Mouse (Mus musculus) cerebellum, adult 2 months (tissue): ENCODE data around the gene Pilrb1. TPM values are rescaled to one million over a fixed set of nuclear protein-coding genes. Genes with fewer than 3 reads are reported as not detected.

Experiments
- DNase-seq, 2 experiments: peaks; one replicate each; pipeline ENCODE4 v3.0.0; 2021
- H3K27ac ChIP-seq: fragments of 200-500 bp; 2 replicates; pipeline ENCODE4 v1.5.1; 2012; ENCODE audit warnings: low read length, control low read depth, inconsistent platforms; ENCODE audit not compliant: insufficient read depth
- H3K27me3 ChIP-seq: fragments of 200-500 bp; 2 replicates; pipeline ENCODE4 v1.6.1; 2012; ENCODE audit warnings: inconsistent platforms, mild to moderate bottlenecking, low read length, moderate library complexity; ENCODE audit not compliant: control insufficient read depth, insufficient read depth
- H3K4me1 ChIP-seq: fragments of 200-500 bp; 2 replicates; pipeline ENCODE4 v1.6.1; 2011; ENCODE audit warnings: low read length; ENCODE audit not compliant: control insufficient read depth, insufficient read depth
- H3K4me3 ChIP-seq: fragments of 200-500 bp; replicated peaks from 2 replicates; pipeline ENCODE3; 2011; ENCODE audit warnings: mild to moderate bottlenecking, low read depth, low read length, control low read depth; ENCODE audit not compliant: insufficient read depth
- CTCF ChIP-seq: fragments of 200-500 bp; IDR thresholded peaks from 2 replicates; pipeline ENCODE4 v1.5.1; 2011; ENCODE audit warnings: low read depth, mild to moderate bottlenecking, control low read depth, low read length, moderate library complexity, borderline replicate concordance; ENCODE audit not compliant: insufficient read depth
- POLR2A ChIP-seq: fragments of 200-500 bp; IDR thresholded peaks from 2 replicates; pipeline ENCODE4 v1.6.1; 2011; ENCODE audit warnings: low read length, control low read depth, borderline replicate concordance; ENCODE audit not compliant: insufficient read depth
- WGBS: fragments of 180-500 bp; shearing (Covaris S2); methylation state at CpG from one replicate; pipeline ENCODE4 v1.1.7; 2018; 5-methylcytosine and 5-hydroxymethylcytosine counted together
- polyA plus RNA-seq: library from polyadenylated mRNA; depleted of rRNA; stranded (reverse); fragments of >200 nt; gene quantifications from 2 replicates; pipeline ENCODE4 v1.2.3, GENCODE M21; 2012

Gene Pilrb1
- polyA plus RNA-seq, 1 experiment: not detected

GRCm38 (mm10) chr5:137833500-137833899 lies 24.4 kb downstream of the Pilrb1 start:
- 51% methylated on average over 4 of the region's 4 CpGs for WGBS
- Histone ChIP-seq H3K4me1 (no peaks in the 10 kb centered on the region), H3K4me3 (no peak overlapping the region), H3K27ac (no peak overlapping the region), H3K27me3 (no peaks in the 10 kb centered on the region)
- TF ChIP-seq CTCF: no peak
- TF ChIP-seq POLR2A: no peak
- no peak for DNase-seq

- 72% methylated on average over 6 of the region's 6 CpGs for WGBS
- no peak for TF ChIP-seq CTCF
- no peak for TF ChIP-seq POLR2A
- Histone ChIP-seq H3K27me3 (no peaks in the 10 kb centered on the region), H3K4me1 (no peaks in the 10 kb centered on the region), H3K27ac (no peak overlapping the region), H3K4me3 (no peak overlapping the region)
- DNase-seq: no peak
Observed at GRCm38 (mm10) chr5:137831506-137831905, 26.4 kb downstream of the Pilrb1 start.

- Histone ChIP-seq H3K4me3 (no peak overlapping the region), H3K4me1 (no peaks in the 10 kb centered on the region), H3K27ac (no peak overlapping the region), H3K27me3 (no peaks in the 10 kb centered on the region)
- no peak for DNase-seq
- 76% methylated on average over 4 of the region's 4 CpGs for WGBS
- no peak for TF ChIP-seq POLR2A
- no peak for TF ChIP-seq CTCF
Observed at GRCm38 (mm10) chr5:137831106-137831505, 26.8 kb downstream of the Pilrb1 start.

- Histone ChIP-seq H3K4me3 (no peak overlapping the region), H3K4me1 (no peaks in the 10 kb centered on the region), H3K27ac (no peak overlapping the region), H3K27me3 (no peaks in the 10 kb centered on the region)
- WGBS: 81% methylated on average over 7 of the region's 7 CpGs
- TF ChIP-seq POLR2A: no peak
- no peak for TF ChIP-seq CTCF
- no peak for DNase-seq
Observed at GRCm38 (mm10) chr5:137830238-137830637, 27.7 kb downstream of the Pilrb1 start.

- no peak for TF ChIP-seq POLR2A
- no peak for TF ChIP-seq CTCF
- no peaks in the 10 kb centered on the region for H3K27me3 ChIP-seq
- H3K4me1 ChIP-seq: no peaks in the 10 kb centered on the region
- H3K27ac ChIP-seq: no peak overlapping the region
- no peak for DNase-seq
- WGBS: 80% methylated on average over 6 of the region's 6 CpGs
- H3K4me3 ChIP-seq: no peak overlapping the region
Observed at GRCm38 (mm10) chr5:137828694-137829093, 29.2 kb downstream of the Pilrb1 start.

GRCm38 (mm10) chr5:137826421-137826820 lies 31.5 kb downstream of the Pilrb1 start:
- WGBS: 71% methylated on average over 7 of the region's 7 CpGs
- no peak overlapping the region for H3K27ac ChIP-seq

GRCm38 (mm10) chr5:137825971-137826370 lies 31.9 kb downstream of the Pilrb1 start:
- H3K27ac ChIP-seq: no peak overlapping the region
- H3K4me3 ChIP-seq: no peak overlapping the region
- TF ChIP-seq POLR2A (no peak), CTCF (no peak)
- WGBS: 69% methylated on average over 2 of the region's 2 CpGs
- H3K27me3 ChIP-seq: no peaks in the 10 kb centered on the region
- H3K4me1 ChIP-seq: no peaks in the 10 kb centered on the region
- no peak for DNase-seq

More at GRCm38 (mm10) chr5:137826421-137826820, 31.5 kb downstream of the Pilrb1 start:
- TF ChIP-seq POLR2A (no peak), CTCF (no peak)
- Histone ChIP-seq H3K4me3 (no peak overlapping the region), H3K27me3 (no peaks in the 10 kb centered on the region), H3K4me1 (no peaks in the 10 kb centered on the region)
- no peak for DNase-seq

GRCm38 (mm10) chr5:137825030-137825429 lies 32.9 kb downstream of the Pilrb1 start:
- H3K27me3 ChIP-seq: no peaks in the 10 kb centered on the region
- TF ChIP-seq CTCF (no peak), POLR2A (no peak)
- no peak for DNase-seq
- H3K27ac ChIP-seq: no peak overlapping the region
- 91% methylated on average over 3 of the region's 3 CpGs for WGBS
- H3K4me3 ChIP-seq: no peak overlapping the region
- H3K4me1 ChIP-seq: no peaks in the 10 kb centered on the region
